Mouse (Mus musculus) frontal cortex, postnatal 36 days (tissue): ENCODE results near the gene Tifa.

Experiments used
- DNase-seq, 2 experiments: peaks; one replicate each; pipeline ENCODE4 v3.0.0; 2022; ENCODE audit warnings: low spot score in 2 of 2

Gene Tifa

DNA sequence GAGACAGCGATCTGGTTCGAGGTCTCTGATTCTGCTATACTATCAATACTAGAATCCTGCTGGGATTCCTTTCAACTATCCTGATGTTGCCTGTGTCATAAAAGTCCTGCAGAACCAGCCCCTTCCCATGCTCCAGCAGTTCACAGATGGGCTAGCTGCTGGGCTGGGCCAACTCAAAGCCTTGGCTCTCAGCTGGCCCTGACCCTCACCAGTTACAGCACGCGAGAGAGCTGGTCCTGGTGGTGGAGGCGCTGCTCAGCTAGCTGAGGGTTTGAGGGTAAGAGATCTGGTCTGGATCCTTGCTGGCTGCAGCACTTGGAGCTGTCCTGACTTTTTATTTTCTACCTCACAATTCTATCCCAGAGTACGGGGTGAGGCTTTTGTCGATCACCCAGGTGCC, 36.9 kb downstream of the Tifa start:
- no peak for DNase-seq

GRCm38 (mm10) chr3:127827123-127827522, 37.5 kb downstream of the Tifa start:
- no peak for DNase-seq

GRCm38 (mm10) chr3:127830183-127830582, 40.6 kb downstream of the Tifa start:
- DNase-seq: no peak

DNA sequence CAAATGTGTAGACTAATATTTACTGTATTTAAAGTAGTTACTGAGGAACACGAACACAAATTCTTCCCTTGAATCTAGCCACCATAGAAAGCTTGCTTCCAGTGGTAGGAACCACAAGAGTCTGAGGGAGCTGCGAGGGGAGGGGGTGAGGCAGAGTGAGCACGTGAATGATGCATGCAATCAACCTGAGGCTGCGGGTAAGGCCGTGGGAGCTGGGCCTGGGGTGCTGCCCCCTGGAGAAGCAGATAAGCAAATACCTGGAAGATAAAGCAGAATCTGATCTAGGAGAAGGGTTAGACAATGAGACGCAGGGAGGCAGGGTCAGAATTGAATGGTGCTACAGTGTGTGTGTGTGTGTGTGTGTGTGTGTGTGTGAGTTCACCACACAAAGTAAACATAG, 41.5 kb downstream of the Tifa start:
- no peak for DNase-seq

GRCm38 (mm10) chr3:127834040-127834439, 44.4 kb downstream of the Tifa start:
- no peak for DNase-seq

GRCm38 (mm10) chr3:127835594-127835993, 46.0 kb downstream of the Tifa start:
- DNase-seq: no peak

DNA sequence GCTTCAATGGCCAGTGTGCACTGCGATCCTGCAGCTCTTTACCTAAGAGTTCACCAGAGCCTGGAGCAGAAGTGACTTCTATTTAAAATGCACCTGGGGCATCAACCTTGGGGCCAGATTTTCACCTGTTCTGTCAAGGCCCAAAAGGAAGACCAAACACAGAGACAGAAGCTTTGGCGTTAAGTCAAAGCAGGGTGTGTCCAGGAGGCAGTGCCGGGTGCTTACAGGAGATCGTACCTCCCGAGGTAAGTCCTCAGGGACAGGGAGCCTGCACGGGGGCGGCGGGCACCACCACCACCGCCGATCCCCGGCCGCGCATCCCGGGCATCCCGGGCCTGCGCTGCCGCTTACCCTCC, 47.2 kb downstream of the Tifa start:
- no peak for DNase-seq

DNA sequence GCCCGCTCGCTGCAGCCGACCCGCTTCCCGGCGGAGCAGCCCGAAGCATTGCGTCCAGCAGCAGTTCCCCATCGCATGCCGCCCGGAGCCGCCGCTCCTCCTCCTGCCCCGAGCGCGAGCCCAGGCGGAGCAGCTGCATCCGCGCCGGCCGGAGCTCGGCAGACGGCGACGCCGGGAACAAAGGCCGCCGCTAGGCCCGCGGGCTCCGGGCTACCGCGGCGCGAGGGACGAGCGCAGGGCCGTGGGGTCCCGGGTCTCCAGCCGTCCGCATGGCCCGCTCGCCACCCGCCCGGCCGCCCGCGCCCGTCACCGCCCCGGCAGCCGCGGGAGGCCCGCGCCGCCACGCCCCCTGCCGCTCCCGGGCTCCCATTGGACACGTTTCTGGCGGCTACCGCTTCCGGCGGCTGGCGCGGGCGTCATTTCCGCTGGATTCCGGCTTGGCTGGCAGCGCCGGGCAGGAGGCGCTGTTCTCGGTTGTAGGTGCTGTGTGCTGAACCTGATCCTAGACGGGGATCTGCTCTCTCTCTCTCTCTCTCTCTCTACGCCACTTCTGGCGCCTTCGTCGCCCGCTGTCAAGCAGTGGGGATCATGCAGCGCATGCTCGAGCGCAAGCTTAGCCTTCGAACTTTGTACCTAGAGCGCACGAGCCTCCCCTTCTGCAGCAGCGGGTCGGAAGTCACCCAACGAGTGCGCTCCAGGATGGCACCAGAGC, 47.7 kb downstream of the Tifa start, which contains the start of gene Ap1ar:
TSS of gene Ap1ar (minus strand) at position 370 of the 712 bp plus-strand sequence.
- DNase-seq: peak; percentile 95 to 98

DNA sequence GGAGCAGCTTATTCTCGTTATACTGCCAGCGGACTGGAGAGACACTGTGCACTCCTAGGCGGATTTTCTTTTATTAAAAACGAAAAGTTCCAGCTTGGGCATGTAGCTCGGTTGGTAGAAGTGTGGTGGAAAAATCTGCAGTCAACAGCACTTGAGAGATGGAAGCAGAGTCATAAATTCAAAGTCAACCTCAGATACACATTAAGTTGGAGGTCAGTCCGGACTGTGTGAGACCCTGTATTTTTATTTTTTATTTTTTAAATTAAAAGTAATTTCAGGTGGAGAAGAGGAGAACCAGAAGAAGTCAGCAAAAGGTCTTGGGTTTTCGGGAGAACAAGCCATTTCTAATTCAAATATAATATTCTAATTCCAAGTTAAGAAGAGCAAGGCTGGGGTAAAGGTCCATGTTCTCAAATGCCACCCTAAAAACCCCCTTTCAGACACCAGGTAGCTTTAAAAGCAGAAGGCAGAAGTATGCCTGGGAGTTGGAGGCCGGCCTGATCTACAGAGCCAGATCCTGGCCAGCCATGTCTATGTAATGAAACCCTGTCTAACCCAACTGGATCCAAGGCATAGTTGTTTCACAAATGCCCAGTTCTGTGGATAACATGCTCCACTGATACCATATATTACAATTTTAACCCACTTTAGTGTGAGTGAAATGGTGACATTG, 48.5 kb downstream of the Tifa start:
- DNase-seq: no peak

- no peak for DNase-seq
Measured at GRCm38 (mm10) chr3:127841926-127842325, 52.3 kb downstream of the Tifa start.

- DNase-seq: no peak
Measured at GRCm38 (mm10) chr3:127843324-127843940, 53.8 kb downstream of the Tifa start.

DNA sequence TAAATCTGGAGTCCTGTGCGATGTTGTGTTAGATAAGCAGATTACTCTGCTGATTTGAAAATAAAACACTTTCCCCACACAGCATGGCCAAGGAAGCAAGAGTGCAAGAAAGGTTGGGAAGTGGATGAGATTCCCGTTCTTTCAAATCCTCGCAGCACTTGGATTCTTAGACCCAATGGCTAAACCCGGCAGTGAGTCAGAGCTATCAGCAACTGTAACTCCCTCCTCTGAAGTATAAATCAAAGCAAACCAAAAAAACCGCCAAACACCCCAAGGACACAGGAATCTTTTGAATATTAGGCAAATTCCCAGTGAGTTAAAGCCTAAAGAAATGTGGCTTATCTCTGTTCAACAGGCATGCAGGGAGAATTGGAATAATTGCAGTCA, 54.3 kb downstream of the Tifa start:
- no peak for DNase-seq

DNA sequence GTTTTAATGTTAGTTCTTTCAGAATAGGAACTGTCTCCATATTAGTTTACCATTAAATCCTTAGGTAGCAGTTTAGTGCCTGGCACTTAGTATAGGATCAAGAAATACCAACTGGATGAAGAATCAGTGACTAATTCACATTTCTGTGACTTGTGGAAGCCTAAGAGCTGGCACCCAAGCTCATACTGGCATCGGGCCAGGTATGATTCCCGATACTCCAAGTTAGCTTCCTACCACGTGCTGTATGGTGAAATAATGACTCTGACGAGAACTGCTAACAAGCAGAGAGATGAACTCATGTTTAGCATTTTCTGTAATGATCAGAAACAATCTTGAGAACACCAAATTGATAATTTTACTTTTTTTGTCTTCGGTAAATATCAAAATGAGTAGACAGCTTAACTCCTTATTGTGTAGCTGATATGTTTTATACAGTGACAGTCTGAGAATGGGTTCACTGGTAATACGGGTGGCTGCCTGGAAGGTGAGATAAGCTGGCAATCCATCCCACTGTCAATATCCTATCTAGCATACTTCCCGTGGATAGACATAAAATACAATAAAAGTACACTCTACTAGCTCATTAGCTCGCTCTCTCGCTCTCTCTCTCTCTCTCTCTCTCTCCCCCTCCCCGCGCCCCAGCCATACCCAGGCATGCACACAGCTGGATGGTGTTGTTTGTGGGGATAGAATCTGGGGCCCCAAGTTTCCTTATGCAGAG, 58.6 kb downstream of the Tifa start:
- no peak for DNase-seq

GRCm38 (mm10) chr3:127849922-127850321, 60.3 kb downstream of the Tifa start:
- DNase-seq: no peak

DNA sequence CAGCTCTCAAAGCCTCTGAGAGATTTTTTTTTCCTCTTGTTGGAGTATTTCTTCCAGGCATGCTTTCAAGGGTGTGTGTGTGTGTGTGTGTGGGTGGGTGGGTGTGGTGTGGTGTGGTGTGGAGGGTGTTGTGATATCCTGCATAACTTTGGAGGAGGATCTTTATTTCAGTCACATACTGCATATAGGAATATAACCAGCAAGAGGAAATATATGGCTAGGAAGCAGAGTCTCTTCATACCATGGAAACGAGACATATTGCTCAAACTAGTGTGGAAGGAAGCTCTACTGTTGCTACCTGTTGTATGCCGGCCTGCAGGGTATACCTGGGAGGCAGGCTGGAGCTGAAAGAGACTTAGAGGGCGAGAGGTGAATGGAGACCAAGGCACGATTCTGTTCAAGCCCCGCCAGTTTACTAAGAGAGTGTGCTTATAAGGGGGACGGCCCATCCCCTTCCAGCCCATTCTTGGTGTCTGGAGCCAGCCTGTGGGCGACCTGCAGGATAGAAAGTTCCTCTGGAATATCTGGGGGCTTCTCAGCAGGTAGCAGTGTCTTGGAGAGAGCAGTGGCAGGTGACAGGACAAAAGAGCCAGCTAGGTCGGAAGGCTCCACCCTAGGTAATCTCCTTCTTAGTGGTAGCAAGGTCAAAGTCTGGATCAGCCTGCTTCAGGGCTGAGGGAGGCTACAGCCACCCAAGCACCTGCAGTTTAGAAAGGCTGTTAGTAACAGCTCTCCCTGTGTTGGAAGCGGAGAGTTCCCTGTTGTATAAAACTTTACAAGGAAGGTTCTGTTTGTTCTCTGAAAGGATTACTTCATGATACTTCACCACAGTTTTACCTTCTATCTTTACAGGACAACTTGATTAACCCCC, 61.4 kb downstream of the Tifa start:
- DNase-seq: no peak

GRCm38 (mm10) chr3:127852722-127853121, 63.1 kb downstream of the Tifa start:
- no peak for DNase-seq

GRCm38 (mm10) chr3:127853431-127854206, 64.0 kb downstream of the Tifa start:
- DNase-seq: peak; percentile 51 to 71

- DNase-seq: no peak
Measured at GRCm38 (mm10) chr3:127861340-127861739, 71.7 kb downstream of the Tifa start.

DNA sequence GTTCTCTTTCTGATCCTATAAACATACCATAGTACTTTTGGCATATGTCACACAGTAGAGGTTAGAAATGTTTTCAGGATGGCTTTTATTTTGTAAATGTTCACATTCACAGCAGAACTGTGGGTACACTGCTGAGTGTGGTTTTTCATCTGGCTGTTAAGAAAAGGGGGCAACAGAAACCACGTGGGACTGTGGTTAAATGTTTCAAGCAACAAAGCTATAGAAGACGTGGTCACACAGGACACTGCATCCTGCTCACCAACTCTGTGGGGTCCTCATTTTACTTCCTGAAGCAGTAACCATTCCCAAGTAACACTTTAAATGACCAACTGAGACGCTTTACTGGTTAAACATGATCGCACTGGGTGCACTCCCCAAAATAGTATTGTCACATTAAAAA, 72.9 kb downstream of the Tifa start:
- no peak for DNase-seq

DNA sequence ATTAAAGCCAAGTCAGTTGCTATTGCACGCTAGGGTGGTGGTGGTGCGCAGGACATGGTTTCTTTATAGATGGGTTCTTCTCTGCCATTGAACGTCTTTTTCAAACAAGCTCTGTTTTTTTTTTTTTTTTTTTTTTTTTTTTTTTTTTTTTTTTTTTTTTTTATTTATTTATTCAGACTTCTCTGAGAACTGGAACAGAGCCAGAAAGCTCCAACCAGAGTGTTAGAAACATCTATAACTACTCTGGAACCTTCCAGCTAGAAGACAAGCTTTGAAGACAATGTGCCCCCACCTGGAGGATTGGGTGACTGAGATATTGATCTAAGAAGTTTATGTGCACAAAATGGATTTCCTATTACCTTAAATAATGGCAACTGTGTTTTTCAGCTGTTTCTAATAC, 74.0 kb downstream of the Tifa start:
- no peak for DNase-seq

DNA sequence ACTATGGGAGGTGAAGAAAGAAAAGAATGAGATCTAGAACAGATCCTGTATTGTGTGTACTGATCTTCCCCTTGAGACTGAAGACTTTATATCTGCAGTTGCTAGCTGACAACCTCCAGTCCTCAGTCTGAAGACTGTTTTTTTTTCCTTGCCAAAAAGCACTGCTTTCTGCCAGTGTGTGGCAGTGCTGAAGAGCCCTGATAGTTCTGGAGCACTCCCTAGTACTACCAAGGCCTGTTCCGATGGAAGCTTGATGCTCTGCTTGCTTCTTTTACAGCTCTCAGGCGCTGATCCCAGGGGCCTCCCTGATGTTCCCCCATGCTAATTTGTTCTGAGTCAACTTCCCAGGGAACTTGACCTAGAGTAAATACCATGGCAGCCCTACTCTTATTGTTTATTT, 74.6 kb downstream of the Tifa start:
- DNase-seq: no peak
